Mouse (Mus musculus): Measurements from ENCODE around the gene Ptprs. TPM values are rescaled to one million over a fixed set of nuclear protein-coding genes. Genes with fewer than 3 reads are reported as not detected.
"Not testable (repeated sequence)": the region's sequence is repeated elsewhere in the genome, so short reads cannot be mapped to it uniquely, and the experiment has no call there.

Gene Ptprs
- polyA plus RNA-seq, 1 experiment from 2014 or later: 80.1 TPM

DNA sequence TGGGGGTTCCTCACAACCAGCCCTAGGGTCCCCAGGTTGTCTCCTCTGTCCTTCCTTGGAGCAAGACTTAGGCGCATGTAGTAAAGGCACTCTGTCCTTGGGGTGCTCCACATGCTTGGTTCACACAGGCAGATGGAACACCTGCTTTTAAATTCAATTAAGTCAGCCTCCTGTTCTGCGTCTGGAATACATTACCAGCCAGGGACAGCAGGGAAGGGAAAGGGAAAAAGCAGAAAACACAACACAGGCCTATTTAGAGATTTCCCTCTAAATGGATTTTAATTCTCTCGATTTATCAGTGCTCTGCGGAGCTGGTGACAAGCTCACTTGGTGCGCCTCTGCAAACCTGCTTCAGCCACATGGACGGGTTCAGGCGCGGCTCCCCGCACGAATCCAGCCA, 29.1 kb upstream of the Ptprs start:
- H3K27ac ChIP-seq (replicated peaks; ENCODE audit: low read depth, low read length): no peak overlapping the region
- no peak overlapping the region for H3K4me3 ChIP-seq (ENCODE audit: low read depth, low read length)
- H3K9me3 ChIP-seq (replicated peaks; ENCODE audit: control insufficient read depth, low read length): no peaks in the 10 kb centered on the region; the same call in 1 of the 2 replicates
- no peak for ATAC-seq (replicated peaks; ENCODE audit: insufficient number of reproducible peaks, low FRiP score, low TSS enrichment, low read depth)
- peak; percentile 25 for DNase-seq (ENCODE audit: low spot score)
- peaks cover 6% of the 10 kb centered on the region for H3K27me3 ChIP-seq (ENCODE audit: control insufficient read depth, insufficient read depth, low read length)
- WGBS: 73% methylated on average over 10 of the region's 10 CpGs
- H3K36me3 ChIP-seq (replicated peaks; ENCODE audit: control insufficient read depth, insufficient read depth, low read depth, low read length): no peaks in the 10 kb centered on the region
- H3K4me1 ChIP-seq (ENCODE audit: control insufficient read depth, insufficient read depth, low read length): peaks cover 6% of the 10 kb centered on the region; the same call in 1 of the 2 replicates
- no peak overlapping the region for H3K4me2 ChIP-seq (ENCODE audit: low read depth, low read length)
- no peak overlapping the region for H3K9ac ChIP-seq (replicated peaks; ENCODE audit: low read length)

DNA sequence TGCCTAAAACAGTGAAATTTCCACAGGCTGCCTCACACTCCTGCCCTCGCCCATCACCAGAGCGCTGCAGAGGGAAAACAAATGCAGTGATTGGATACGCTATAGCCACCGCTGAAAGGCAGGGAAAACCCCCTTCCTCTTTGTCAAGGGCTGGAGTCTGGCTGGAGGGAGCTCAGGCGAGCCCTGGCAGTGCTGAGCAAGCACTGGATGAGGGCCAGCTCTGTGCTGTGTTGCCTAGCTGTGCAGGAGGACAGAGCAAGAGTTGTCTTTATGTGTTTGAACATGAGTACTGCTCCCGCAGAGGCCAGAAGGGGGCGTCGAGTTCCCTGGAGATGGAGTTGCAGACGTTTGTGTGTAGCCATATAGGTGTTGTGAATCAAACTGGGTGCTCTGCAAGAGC, 26.2 kb upstream of the Ptprs start:
- no peak for DNase-seq (ENCODE audit: low spot score)
- H3K4me1 ChIP-seq (ENCODE audit: control insufficient read depth, insufficient read depth, low read length): no peaks in the 10 kb centered on the region
- H3K4me2 ChIP-seq (ENCODE audit: low read depth, low read length): no peak overlapping the region
- no peak overlapping the region for H3K27ac ChIP-seq (replicated peaks; ENCODE audit: low read depth, low read length)
- no peak for ATAC-seq (replicated peaks; ENCODE audit: insufficient number of reproducible peaks, low FRiP score, low TSS enrichment, low read depth)
- no peak overlapping the region for H3K9ac ChIP-seq (replicated peaks; ENCODE audit: low read length)
- 39% methylated on average over 9 of the region's 9 CpGs for whole genome bisulfite sequencing
- H3K9me3 ChIP-seq (replicated peaks; ENCODE audit: control insufficient read depth, low read length): no peaks in the 10 kb centered on the region; the same call in 1 of the 2 replicates
- no peaks in the 10 kb centered on the region for H3K36me3 ChIP-seq (replicated peaks; ENCODE audit: control insufficient read depth, insufficient read depth, low read depth, low read length)
- H3K4me3 ChIP-seq (ENCODE audit: low read depth, low read length): no peak overlapping the region
- H3K27me3 ChIP-seq (ENCODE audit: control insufficient read depth, insufficient read depth, low read length): no peaks in the 10 kb centered on the region

DNA sequence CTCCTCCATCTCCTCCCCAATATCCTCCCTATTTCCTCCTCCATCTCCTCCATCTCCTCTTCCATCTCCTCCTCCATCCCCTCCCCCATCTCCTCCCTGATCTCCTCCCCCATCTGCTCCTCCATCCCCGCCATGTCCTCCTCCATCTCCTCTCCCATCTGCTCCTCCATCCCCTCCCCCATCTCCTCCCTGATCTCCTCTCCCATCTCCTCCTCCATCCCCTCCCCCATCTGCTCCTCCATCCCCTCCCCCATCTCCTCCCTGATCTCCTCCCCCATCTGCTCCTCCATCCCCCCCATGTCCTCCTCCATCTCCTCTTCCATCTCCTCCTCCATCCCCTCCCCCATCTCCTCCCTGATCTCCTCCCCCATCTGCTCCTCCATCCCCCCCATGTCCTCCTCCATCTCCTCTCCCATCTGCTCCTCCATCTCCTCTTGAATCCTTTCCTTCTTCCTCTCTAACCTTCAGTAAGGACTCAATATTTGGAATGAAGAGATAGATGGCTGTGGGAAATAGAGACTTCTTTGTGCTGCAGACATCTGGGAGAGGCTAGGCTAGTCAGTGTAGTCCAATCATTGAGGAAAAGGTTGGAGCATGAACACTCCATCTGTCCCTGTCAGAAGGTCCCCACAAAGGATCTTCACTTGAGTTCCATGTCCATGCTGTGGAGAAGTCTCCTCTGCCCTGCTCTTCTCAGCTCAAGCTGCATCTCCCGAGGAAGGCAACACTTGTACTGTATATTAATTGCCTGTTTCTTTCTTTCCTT, 25.5 kb upstream of the Ptprs start:
- not testable (repeated sequence) for H3K27ac ChIP-seq (replicated peaks; ENCODE audit: low read depth, low read length); DNase-seq (ENCODE audit: low spot score); H3K27me3 ChIP-seq (ENCODE audit: control insufficient read depth, insufficient read depth, low read length); H3K9me3 ChIP-seq (replicated peaks; ENCODE audit: control insufficient read depth, low read length); H3K4me2 ChIP-seq (ENCODE audit: low read depth, low read length); ATAC-seq (replicated peaks; ENCODE audit: insufficient number of reproducible peaks, low FRiP score, low TSS enrichment, low read depth); H3K4me1 ChIP-seq (ENCODE audit: control insufficient read depth, insufficient read depth, low read length); H3K9ac ChIP-seq (replicated peaks; ENCODE audit: low read length); H3K36me3 ChIP-seq (replicated peaks; ENCODE audit: control insufficient read depth, insufficient read depth, low read depth, low read length); H3K4me3 ChIP-seq (ENCODE audit: low read depth, low read length)
- WGBS: 64% methylated on average over 2 of the region's 2 CpGs

DNA sequence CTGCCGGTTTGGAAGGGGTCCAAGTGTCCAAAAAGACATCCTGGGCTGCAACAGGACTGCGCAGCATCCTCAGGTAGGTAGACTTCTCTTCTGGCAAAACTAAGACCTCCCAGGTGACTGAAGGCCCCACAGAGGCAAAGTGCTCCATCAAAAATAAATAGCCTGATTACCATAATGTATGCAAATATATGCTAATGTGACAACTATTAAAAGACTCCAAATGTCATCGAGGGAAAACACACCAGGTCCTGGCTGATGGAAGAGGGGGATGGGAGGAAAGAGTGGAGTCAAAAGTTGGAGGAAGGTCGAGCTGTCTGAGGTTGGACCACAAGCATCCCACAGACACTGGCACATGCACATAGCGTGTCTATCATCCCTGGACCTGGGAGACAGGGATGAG, 22.9 kb upstream of the Ptprs start:
- H3K9me3 ChIP-seq (replicated peaks; ENCODE audit: control insufficient read depth, low read length): peaks cover 8% of the 10 kb centered on the region
- H3K4me3 ChIP-seq (ENCODE audit: low read depth, low read length): no peak overlapping the region
- H3K27me3 ChIP-seq (ENCODE audit: control insufficient read depth, insufficient read depth, low read length): no peaks in the 10 kb centered on the region
- ATAC-seq (replicated peaks; ENCODE audit: insufficient number of reproducible peaks, low FRiP score, low TSS enrichment, low read depth): no peak
- no peaks in the 10 kb centered on the region for H3K36me3 ChIP-seq (replicated peaks; ENCODE audit: control insufficient read depth, insufficient read depth, low read depth, low read length)
- H3K4me2 ChIP-seq (ENCODE audit: low read depth, low read length): no peak overlapping the region
- H3K27ac ChIP-seq (replicated peaks; ENCODE audit: low read depth, low read length): no peak overlapping the region
- no peaks in the 10 kb centered on the region for H3K4me1 ChIP-seq (ENCODE audit: control insufficient read depth, insufficient read depth, low read length)
- H3K9ac ChIP-seq (replicated peaks; ENCODE audit: low read length): no peak overlapping the region
- 76% methylated on average over 5 of the region's 5 CpGs for WGBS
- DNase-seq (ENCODE audit: low spot score): no peak

DNA sequence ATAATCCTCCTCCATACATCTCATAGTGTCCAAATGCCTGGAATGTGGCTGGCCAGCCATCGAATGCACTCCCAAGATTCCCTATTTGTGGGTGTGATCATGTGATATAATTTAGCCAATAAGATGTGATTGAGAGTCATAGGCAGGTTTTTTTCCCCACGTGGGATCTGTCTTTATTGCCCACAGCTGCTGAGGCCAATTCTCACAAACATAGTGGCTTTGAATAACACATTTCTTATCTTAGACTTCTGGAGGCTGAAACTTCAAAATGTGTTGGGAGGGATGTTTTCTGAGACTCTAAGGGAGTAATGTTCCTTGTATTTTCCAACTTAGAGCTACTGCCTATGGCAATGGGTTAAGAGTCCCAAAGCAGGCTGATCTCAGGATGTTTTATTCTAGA, 18.2 kb upstream of the Ptprs start:
- Histone ChIP-seq H3K9ac (replicated peaks; ENCODE audit: low read length) (no peak overlapping the region), H3K36me3 (replicated peaks; ENCODE audit: control insufficient read depth, insufficient read depth, low read depth, low read length) (no peaks in the 10 kb centered on the region), H3K4me1 (ENCODE audit: control insufficient read depth, insufficient read depth, low read length) (no peaks in the 10 kb centered on the region), H3K27ac (replicated peaks; ENCODE audit: low read depth, low read length) (no peak overlapping the region), H3K4me2 (ENCODE audit: low read depth, low read length) (no peak overlapping the region), H3K9me3 (replicated peaks; ENCODE audit: control insufficient read depth, low read length) (peaks cover 18% of the 10 kb centered on the region), H3K27me3 (ENCODE audit: control insufficient read depth, insufficient read depth, low read length) (no peaks in the 10 kb centered on the region), H3K4me3 (ENCODE audit: low read depth, low read length) (no peak overlapping the region)
- WGBS: 64% methylated on average over 2 of the region's 2 CpGs
- DNase-seq (ENCODE audit: low spot score): no peak
- no peak for ATAC-seq (replicated peaks; ENCODE audit: insufficient number of reproducible peaks, low FRiP score, low TSS enrichment, low read depth)

DNA sequence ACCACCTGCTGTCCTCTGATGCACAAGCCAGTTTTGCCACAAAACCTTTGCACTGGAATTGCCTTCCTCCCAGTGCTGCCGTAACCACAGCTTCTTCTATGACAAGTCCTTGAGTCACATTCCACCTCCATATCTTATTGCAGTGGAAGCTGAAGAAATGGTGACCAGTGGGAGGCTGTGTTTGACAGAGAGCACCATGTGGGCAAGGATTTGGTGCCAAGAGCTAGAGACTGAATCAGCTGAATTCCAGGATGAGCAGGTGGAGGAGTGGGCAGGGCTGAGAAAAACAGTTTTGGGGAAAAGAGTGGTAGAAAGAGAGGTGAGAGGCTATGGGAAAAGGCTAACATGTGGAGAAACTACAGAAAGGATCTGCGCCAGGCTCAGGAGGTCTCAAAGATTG, 17.6 kb upstream of the Ptprs start:
- Histone ChIP-seq H3K27me3 (ENCODE audit: control insufficient read depth, insufficient read depth, low read length) (no peaks in the 10 kb centered on the region), H3K9me3 (replicated peaks; ENCODE audit: control insufficient read depth, low read length) (peaks cover 18% of the 10 kb centered on the region), H3K27ac (replicated peaks; ENCODE audit: low read depth, low read length) (no peak overlapping the region), H3K36me3 (replicated peaks; ENCODE audit: control insufficient read depth, insufficient read depth, low read depth, low read length) (no peaks in the 10 kb centered on the region), H3K9ac (replicated peaks; ENCODE audit: low read length) (no peak overlapping the region), H3K4me2 (ENCODE audit: low read depth, low read length) (no peak overlapping the region), H3K4me1 (ENCODE audit: control insufficient read depth, insufficient read depth, low read length) (no peaks in the 10 kb centered on the region), H3K4me3 (ENCODE audit: low read depth, low read length) (no peak overlapping the region)
- 87% methylated on average over 2 of the region's 2 CpGs for WGBS
- no peak for DNase-seq (ENCODE audit: low spot score)
- no peak for ATAC-seq (replicated peaks; ENCODE audit: insufficient number of reproducible peaks, low FRiP score, low TSS enrichment, low read depth)

DNA sequence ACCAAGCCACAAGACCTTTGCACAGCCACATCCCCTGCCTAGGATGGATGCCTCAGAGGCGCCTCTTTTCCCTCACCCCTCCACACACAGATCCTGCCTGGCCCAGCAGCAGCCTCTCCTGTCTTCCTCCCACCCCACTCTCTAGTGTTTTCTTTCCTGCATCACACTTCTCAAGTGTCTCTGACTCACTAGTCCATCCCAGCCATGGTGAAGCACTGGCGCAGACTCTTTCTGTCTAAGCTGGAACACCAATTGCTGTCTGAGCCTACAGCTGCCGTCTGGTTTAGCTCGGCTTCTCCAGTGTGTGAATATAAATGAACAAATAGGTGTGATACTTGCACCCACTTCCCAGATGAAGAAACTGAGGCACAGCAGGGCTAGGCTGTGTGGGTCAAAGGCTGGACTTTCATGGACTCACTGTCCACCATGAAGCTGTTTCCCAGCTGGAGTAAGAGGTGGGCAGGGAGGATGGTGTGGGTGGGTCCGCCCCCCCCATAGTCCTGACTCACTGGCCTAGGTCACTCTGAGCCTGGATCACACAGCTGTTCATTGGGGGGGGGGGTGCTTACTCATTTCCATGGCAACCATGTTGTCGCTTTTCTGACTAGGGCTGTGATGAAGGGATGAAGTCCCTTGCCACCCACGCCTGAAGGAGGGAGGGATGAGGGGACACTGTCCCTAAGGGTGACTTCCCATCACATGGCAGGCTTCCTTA, 14.3 kb upstream of the Ptprs start:
- Histone ChIP-seq H3K9me3 (replicated peaks; ENCODE audit: control insufficient read depth, low read length) (peaks cover 18% of the 10 kb centered on the region), H3K4me3 (ENCODE audit: low read depth, low read length) (no peak overlapping the region), H3K27ac (replicated peaks; ENCODE audit: low read depth, low read length) (no peak overlapping the region), H3K9ac (replicated peaks; ENCODE audit: low read length) (no peak overlapping the region), H3K27me3 (ENCODE audit: control insufficient read depth, insufficient read depth, low read length) (no peaks in the 10 kb centered on the region), H3K4me2 (ENCODE audit: low read depth, low read length) (no peak overlapping the region), H3K36me3 (replicated peaks; ENCODE audit: control insufficient read depth, insufficient read depth, low read depth, low read length) (no peaks in the 10 kb centered on the region), H3K4me1 (ENCODE audit: control insufficient read depth, insufficient read depth, low read length) (peaks cover 3% of the 10 kb centered on the region; the same call in 1 of the 2 replicates)
- DNase-seq (ENCODE audit: low spot score) (no peak), ATAC-seq (replicated peaks; ENCODE audit: insufficient number of reproducible peaks, low FRiP score, low TSS enrichment, low read depth) (no peak)
- WGBS: 87% methylated on average over 7 of the region's 7 CpGs

DNA sequence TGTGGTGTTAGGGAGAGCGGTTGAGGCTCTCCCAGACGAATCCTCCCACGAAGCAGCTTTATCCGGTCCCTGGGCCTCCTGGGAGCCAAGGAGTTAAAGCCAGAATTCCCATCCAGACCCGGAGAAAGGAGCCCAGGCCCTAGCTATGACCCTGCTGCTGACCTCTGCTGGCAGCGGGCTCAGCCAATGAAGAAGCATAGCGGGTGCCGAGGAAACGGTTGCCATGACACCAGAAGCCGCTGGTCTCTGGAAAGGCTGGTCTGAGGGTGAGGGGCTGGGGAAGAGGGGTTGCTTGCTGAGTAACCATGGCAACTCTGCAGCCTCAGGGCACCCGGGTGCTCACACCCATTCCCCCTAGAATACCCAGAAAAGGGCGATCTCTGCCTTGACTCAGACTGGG, 11.7 kb upstream of the Ptprs start:
- Histone ChIP-seq H3K27ac (replicated peaks; ENCODE audit: low read depth, low read length) (no peak overlapping the region), H3K4me3 (ENCODE audit: low read depth, low read length) (no peak overlapping the region), H3K4me2 (ENCODE audit: low read depth, low read length) (no peak overlapping the region), H3K27me3 (ENCODE audit: control insufficient read depth, insufficient read depth, low read length) (no peaks in the 10 kb centered on the region), H3K4me1 (ENCODE audit: control insufficient read depth, insufficient read depth, low read length) (peaks cover 3% of the 10 kb centered on the region; the same call in 1 of the 2 replicates), H3K9ac (replicated peaks; ENCODE audit: low read length) (no peak overlapping the region), H3K9me3 (replicated peaks; ENCODE audit: control insufficient read depth, low read length) (peaks cover 4% of the 10 kb centered on the region; the same call in 1 of the 2 replicates), H3K36me3 (replicated peaks; ENCODE audit: control insufficient read depth, insufficient read depth, low read depth, low read length) (no peaks in the 10 kb centered on the region)
- 8% methylated on average over 12 of the region's 12 CpGs for WGBS
- DNase-seq (ENCODE audit: low spot score) (peak; percentile 77), ATAC-seq (replicated peaks; ENCODE audit: insufficient number of reproducible peaks, low FRiP score, low TSS enrichment, low read depth) (peak; percentile 73)
